Mouse (Mus musculus) hindbrain, embryonic 12.5 days (tissue): ENCODE measurements around the gene Hhat. TPM values are rescaled to one million over a fixed set of nuclear protein-coding genes. Genes with fewer than 3 reads are reported as not detected.

Source experiments
- ATAC-seq: fragments of 200-750 bp; cut with Nextera tagmentation; 2 replicates; pipeline ENCODE4 v1.8.0; 2017; ENCODE audit warnings: moderate TSS enrichment; ENCODE audit not compliant: low FRiP score
- H3K27ac ChIP-seq: fragments of 300-500 bp; sonication (generic); 2 replicates; pipeline ENCODE4 v1.5.1; 2016; ENCODE audit warnings: mild to moderate bottlenecking
- H3K27me3 ChIP-seq: fragments of 300-500 bp; sonication (generic); 2 replicates; pipeline ENCODE4 v1.6.1; 2016; ENCODE audit warnings: mild to moderate bottlenecking
- H3K36me3 ChIP-seq: fragments of 300-500 bp; sonication (generic); 2 replicates; pipeline ENCODE4 v1.6.1; 2016; ENCODE audit warnings: mild to moderate bottlenecking
- H3K4me1 ChIP-seq: fragments of 300-500 bp; sonication (generic); 2 replicates; pipeline ENCODE4 v1.6.1; 2016
- H3K4me2 ChIP-seq: fragments of 300-500 bp; sonication (generic); replicated peaks from 2 replicates; pipeline ENCODE4 v1.6.1; 2016; ENCODE audit warnings: mild to moderate bottlenecking
- H3K4me3 ChIP-seq: fragments of 300-500 bp; sonication (generic); 2 replicates; pipeline ENCODE4 v1.5.1; 2016; ENCODE audit warnings: mild to moderate bottlenecking
- H3K9ac ChIP-seq: fragments of 300-500 bp; sonication (generic); 2 replicates; pipeline ENCODE4 v1.6.1; 2016; ENCODE audit warnings: mild to moderate bottlenecking, moderate library complexity
- H3K9me3 ChIP-seq: fragments of 300-500 bp; sonication (generic); replicated peaks from 2 replicates; pipeline ENCODE4 v1.6.1; 2016; ENCODE audit warnings: mild to moderate bottlenecking
- WGBS: fragments of 180-500 bp; shearing (Covaris S2); methylation state at CpG from one replicate; pipeline ENCODE4 v1.1.7; 2016; 5-methylcytosine and 5-hydroxymethylcytosine counted together
- polyA plus RNA-seq: library from polyadenylated mRNA; unstranded; fragments of >200 nt; fragmentation: Nextera tagmentation; extraction: Ambion mirVana; gene quantifications from 2 replicates; pipeline ENCODE4 v1.2.1, GENCODE M21; 2016

Gene Hhat
- polyA plus RNA-seq, 1 experiment from 2014 or later, result 5.9 TPM

DNA sequence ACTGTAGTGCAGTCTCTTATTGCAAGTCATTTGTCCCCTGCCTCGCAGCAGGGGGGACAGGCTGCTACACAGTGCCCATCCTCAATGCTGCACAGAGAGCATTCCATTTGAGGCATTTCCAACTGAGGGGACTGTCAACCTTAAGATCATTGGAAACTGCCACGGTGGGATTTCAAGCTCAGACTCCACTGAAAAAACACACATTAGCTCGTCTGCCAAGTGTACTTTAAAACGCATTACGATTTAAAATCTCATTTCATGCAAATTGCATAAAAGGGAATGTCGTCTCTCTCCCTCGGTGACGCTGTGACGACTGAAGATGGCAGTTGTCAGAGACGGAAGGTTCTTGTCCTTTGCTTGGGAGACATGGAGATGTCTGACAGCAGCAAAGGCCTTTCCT lies 50.9 kb downstream of the Hhat start:
- H3K4me2 ChIP-seq, result no peak overlapping the region
- no peak overlapping the region for H3K4me3 ChIP-seq
- no peaks in the 10 kb centered on the region for H3K27me3 ChIP-seq
- no peak overlapping the region for H3K9ac ChIP-seq
- no peak overlapping the region for H3K27ac ChIP-seq
- H3K4me1 ChIP-seq, result no peaks in the 10 kb centered on the region
- 82% methylated on average over 10 of the region's 10 CpGs for WGBS
- no peaks in the 10 kb centered on the region for H3K9me3 ChIP-seq
- no peak for ATAC-seq
- H3K36me3 ChIP-seq, result no peaks in the 10 kb centered on the region

DNA sequence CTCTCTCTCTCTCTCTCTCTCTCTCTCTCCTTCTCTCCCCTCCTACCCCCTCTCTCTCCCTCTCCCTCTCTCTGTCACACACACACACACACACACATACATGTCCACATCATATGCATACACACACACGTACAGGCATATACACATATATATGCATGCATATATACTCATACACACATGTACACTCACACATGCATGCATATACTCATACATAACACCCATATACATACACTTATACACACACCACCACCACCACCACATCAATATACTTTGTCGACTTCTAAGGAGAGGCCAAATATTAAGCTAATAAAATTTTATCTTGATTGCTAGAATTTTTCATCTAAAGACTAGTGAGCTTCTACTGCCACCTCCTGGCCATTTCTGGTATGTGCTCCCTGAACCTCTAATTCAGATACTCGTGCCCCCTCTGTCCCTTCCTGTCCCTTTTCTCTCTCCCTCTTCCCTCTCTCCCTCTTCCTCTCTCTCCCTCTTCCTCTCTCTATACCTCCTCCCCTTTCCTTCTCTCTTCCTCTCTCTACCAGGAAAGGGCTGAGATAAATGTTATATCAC lies 59.2 kb downstream of the Hhat start:
- Histone ChIP-seq H3K4me1 (no peaks in the 10 kb centered on the region), H3K27me3 (no peaks in the 10 kb centered on the region), H3K9ac (no peak overlapping the region), H3K36me3 (no peaks in the 10 kb centered on the region), H3K27ac (no peak overlapping the region), H3K9me3 (no peaks in the 10 kb centered on the region), H3K4me3 (no peak overlapping the region), H3K4me2 (no peak overlapping the region)
- ATAC-seq, result no peak
- WGBS, result 36% methylated on average over 3 of the region's 3 CpGs

DNA sequence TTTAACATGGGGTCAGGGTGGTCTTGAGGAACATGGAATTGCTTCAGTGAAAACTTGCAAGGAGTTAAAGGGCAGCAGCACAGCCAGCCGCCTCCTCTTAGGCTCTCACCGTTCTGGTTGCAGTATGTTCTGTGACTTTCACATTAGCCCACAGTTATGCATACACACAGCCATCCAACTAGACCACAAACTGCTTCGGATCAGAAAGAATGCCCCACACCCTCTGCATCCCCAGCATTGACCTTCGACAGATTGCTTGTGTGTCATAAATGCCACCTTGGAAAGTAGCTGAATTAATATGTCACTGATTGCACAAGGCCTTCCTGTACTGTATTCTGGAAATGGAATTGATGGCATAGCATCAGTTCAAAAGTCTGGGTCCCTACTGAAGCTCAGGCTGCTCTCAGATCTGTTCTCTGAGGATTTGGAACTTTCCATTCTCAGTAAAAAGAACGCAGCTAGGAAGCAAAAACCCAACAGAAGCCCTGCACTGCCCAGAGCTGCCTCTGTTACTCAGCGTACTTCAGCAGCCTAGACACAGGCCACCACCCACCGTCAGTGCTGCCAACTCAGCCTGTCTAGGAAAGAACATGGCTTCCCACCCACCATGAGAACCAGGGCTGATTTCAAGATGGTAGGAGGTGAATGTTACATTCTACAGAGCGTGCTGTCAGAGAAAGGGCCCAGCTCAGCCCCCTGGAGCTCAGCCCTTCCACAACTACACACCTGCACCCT lies 70.5 kb downstream of the Hhat start:
- Histone ChIP-seq H3K4me1 (no peaks in the 10 kb centered on the region), H3K4me2 (no peak overlapping the region), H3K27me3 (no peaks in the 10 kb centered on the region), H3K9ac (no peak overlapping the region), H3K4me3 (no peak overlapping the region), H3K27ac (no peak overlapping the region), H3K9me3 (no peaks in the 10 kb centered on the region), H3K36me3 (no peaks in the 10 kb centered on the region)
- WGBS, result 91% methylated on average over 8 of the region's 8 CpGs
- no peak for ATAC-seq

DNA sequence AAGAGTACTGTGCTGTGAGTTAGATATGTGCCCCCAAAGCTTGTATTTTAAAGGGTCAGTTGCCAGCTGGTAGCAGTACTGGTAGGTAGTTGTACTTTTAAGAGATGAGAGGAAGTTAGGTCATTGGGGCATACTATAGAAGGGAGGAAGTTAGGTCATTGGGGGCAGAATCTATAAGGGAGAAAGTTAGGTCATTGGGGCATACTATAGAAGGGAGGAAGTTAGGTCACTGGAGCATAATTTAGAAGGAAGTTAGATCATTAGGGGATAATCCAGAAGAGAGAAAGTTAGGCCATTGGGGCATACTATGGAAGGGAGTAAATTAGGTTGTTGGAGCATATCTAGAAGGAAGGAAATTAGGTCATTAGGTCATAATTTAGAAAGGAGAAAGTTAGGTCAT lies 71.9 kb downstream of the Hhat start:
- Histone ChIP-seq H3K4me2 (no peak overlapping the region), H3K4me3 (no peak overlapping the region), H3K27me3 (no peaks in the 10 kb centered on the region), H3K9me3 (no peaks in the 10 kb centered on the region), H3K4me1 (no peaks in the 10 kb centered on the region), H3K27ac (no peak overlapping the region), H3K36me3 (no peaks in the 10 kb centered on the region), H3K9ac (no peak overlapping the region)
- ATAC-seq, result no peak

DNA sequence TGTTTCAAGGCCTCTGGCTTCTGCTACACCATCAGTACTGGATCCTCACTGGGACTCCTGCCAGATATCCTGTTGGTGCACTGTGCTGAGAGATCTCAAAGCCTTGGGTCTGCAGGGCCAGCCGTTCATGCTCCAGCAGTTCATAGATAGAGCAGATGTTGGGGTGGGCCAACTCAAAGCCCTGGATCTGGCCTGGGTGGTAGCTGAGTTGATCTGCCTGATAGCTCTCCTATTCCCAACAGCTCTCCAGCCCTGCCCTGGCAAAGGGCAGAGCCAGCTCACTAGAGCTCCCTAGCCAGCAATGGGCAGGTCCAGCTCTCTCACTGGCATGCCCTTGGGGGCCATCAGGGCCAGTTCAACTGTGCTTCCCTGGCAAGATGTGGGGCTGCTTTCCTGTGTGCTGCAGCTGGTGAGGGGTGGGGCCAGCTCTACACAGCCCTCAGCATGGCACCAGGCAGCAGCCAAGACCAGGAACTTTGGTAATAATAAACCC lies 74.6 kb downstream of the Hhat start:
- Histone ChIP-seq H3K4me3 (no peak overlapping the region), H3K9ac (no peak overlapping the region), H3K4me1 (no peaks in the 10 kb centered on the region), H3K27ac (no peak overlapping the region), H3K9me3 (no peaks in the 10 kb centered on the region), H3K36me3 (no peaks in the 10 kb centered on the region), H3K27me3 (no peaks in the 10 kb centered on the region), H3K4me2 (no peak overlapping the region)
- WGBS, result 64% methylated on average over 1 of the region's 1 CpGs
- ATAC-seq, result no peak

- Histone ChIP-seq H3K4me2 (no peak overlapping the region), H3K4me3 (no peak overlapping the region), H3K27ac (no peak overlapping the region), H3K9me3 (no peaks in the 10 kb centered on the region), H3K27me3 (no peaks in the 10 kb centered on the region), H3K9ac (no peak overlapping the region), H3K36me3 (no peaks in the 10 kb centered on the region), H3K4me1 (0 out of 2 replicates have a peak, but pooled peaks cover 3% of the 10 kb centered on the region)
- WGBS, result 95% methylated on average over 10 of the region's 10 CpGs
- ATAC-seq, result no peak
Observed at GRCm38 (mm10) chr1:192693644-192694043, 77.4 kb downstream of the Hhat start.

- no peak overlapping the region for H3K4me3 ChIP-seq
- H3K27ac ChIP-seq, result no peak overlapping the region
- 0 out of 2 replicates have a peak, but pooled peaks cover 3% of the 10 kb centered on the region for H3K4me1 ChIP-seq
- H3K36me3 ChIP-seq, result no peaks in the 10 kb centered on the region
- H3K27me3 ChIP-seq, result no peaks in the 10 kb centered on the region
- H3K4me2 ChIP-seq, result no peak overlapping the region
- ATAC-seq, result no peak
- no peak overlapping the region for H3K9ac ChIP-seq
- WGBS, result 86% methylated on average over 7 of the region's 7 CpGs
- H3K9me3 ChIP-seq, result no peaks in the 10 kb centered on the region
Observed at GRCm38 (mm10) chr1:192692982-192693381, 78.0 kb downstream of the Hhat start.

- Histone ChIP-seq H3K27ac (no peak overlapping the region), H3K4me3 (no peak overlapping the region), H3K9ac (no peak overlapping the region), H3K4me1 (peaks cover 2% of the 10 kb centered on the region; the same call in 1 of the 2 replicates), H3K36me3 (no peaks in the 10 kb centered on the region), H3K27me3 (no peaks in the 10 kb centered on the region), H3K4me2 (no peak overlapping the region), H3K9me3 (no peaks in the 10 kb centered on the region)
- 81% methylated on average over 4 of the region's 4 CpGs for WGBS
- ATAC-seq, result no peak
Observed at GRCm38 (mm10) chr1:192682219-192682951, 88.6 kb downstream of the Hhat start.

- Histone ChIP-seq H3K27me3 (no peaks in the 10 kb centered on the region), H3K9me3 (no peaks in the 10 kb centered on the region), H3K9ac (no peak overlapping the region), H3K4me2 (no peak overlapping the region), H3K36me3 (no peaks in the 10 kb centered on the region), H3K4me1 (peaks cover 2% of the 10 kb centered on the region; the same call in 1 of the 2 replicates), H3K27ac (no peak overlapping the region), H3K4me3 (no peak overlapping the region)
- WGBS, result 80% methylated on average over 5 of the region's 5 CpGs
- ATAC-seq, result no peak
Observed at GRCm38 (mm10) chr1:192677236-192677635, 93.8 kb downstream of the Hhat start.

DNA sequence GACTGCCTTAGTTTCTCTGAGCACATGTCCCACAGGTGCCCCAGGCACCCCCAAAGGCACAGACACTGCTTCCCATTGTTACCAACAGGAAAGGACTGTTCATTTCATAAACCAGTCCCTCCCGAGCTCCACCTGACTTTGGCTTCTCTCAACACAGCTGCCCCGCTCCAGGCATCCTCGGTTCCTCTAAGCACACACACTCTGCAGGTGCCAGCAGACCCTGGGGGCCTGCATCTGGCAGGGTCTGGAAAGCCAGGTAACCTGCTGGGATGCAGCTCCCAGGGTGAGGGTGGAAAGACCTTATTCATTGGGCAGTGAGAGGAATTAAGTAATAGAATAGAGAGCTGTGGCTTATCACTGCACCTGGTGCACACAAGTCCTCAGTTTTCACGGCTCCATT lies 107.4 kb downstream of the Hhat start:
- WGBS, result 63% methylated on average over 4 of the region's 4 CpGs
- no peaks in the 10 kb centered on the region for H3K4me1 ChIP-seq

DNA sequence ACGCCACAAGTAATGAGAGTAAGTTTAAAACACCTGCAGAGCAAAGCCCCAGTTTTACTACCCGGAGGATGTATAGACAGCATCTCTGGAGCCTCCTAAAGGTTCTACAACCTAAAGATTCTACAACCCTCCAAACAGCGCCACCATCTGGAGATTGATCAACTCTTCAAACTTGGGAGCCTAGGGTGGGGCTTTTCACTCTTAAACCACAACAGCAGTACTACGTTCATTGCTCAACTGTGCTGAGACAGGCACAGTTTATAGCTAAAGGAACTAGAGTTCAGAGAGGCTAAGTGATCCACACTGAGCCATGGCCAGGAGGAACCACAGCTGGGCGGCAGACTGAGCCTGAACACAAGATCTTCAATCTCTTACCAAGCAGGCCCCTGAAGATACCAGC lies 107.9 kb downstream of the Hhat start:
- Histone ChIP-seq H3K4me2 (no peak overlapping the region), H3K9me3 (no peaks in the 10 kb centered on the region), H3K36me3 (no peaks in the 10 kb centered on the region), H3K4me3 (no peak overlapping the region), H3K27me3 (no peaks in the 10 kb centered on the region; the same call in 1 of the 2 replicates), H3K4me1 (no peaks in the 10 kb centered on the region), H3K27ac (no peak overlapping the region), H3K9ac (no peak overlapping the region)
- 78% methylated on average over 5 of the region's 5 CpGs for WGBS
- ATAC-seq, result no peak

More for the DNA sequence above, 107.4 kb downstream of the Hhat start:
- Histone ChIP-seq H3K36me3 (no peaks in the 10 kb centered on the region), H3K4me3 (no peak overlapping the region), H3K9me3 (no peaks in the 10 kb centered on the region), H3K27me3 (no peaks in the 10 kb centered on the region; the same call in 1 of the 2 replicates), H3K9ac (no peak overlapping the region), H3K4me2 (no peak overlapping the region), H3K27ac (no peak overlapping the region)
- ATAC-seq, result no peak

GRCm38 (mm10) chr1:192661612-192662011 lies 109.4 kb downstream of the Hhat start:
- Histone ChIP-seq H3K4me2 (no peak overlapping the region), H3K4me1 (no peaks in the 10 kb centered on the region), H3K9me3 (no peaks in the 10 kb centered on the region), H3K4me3 (no peak overlapping the region), H3K9ac (no peak overlapping the region), H3K27me3 (no peaks in the 10 kb centered on the region; the same call in 1 of the 2 replicates), H3K27ac (no peak overlapping the region), H3K36me3 (no peaks in the 10 kb centered on the region)
- no peak for ATAC-seq
